Mouse (Mus musculus) MEL (cell line): ENCODE measurements around the gene Smug1. TPM values are rescaled to one million over a fixed set of nuclear protein-coding genes. Genes with fewer than 3 reads are reported as not detected.

Experiments used
- DNase-seq: peaks from one replicate; pipeline ENCODE4 v3.0.0; 2011; ENCODE audit warnings: low read depth, low spot score
- H3K27ac ChIP-seq: 2 replicates; pipeline ENCODE4 v1.5.1; 2012; ENCODE audit warnings: low read depth, mild to moderate bottlenecking, control low read depth, low read length, moderate library complexity; ENCODE audit not compliant: control insufficient read depth
- H3K27me3 ChIP-seq, 2 experiments: fragments of 150-350 bp in 1 of 2; sonication (generic) in 1 of 2; 2 replicates each; pipeline ENCODE4 v1.6.1; 2012; ENCODE audit warnings: low read length in 2 of 2, mild to moderate bottlenecking in 2 of 2, improper control_type of control experiment in 1 of 2, moderate library complexity in 1 of 2; ENCODE audit not compliant: insufficient read depth in 2 of 2, control insufficient read depth in 1 of 2
- H3K36me3 ChIP-seq, 2 experiments: 2 replicates each; pipeline ENCODE4 v1.6.1; 2012 to 2014; ENCODE audit warnings: low read length in 2 of 2, improper control_type of control experiment in 1 of 2, inconsistent platforms in 1 of 2, mild to moderate bottlenecking in 1 of 2; ENCODE audit not compliant: insufficient read depth in 2 of 2, control insufficient read depth in 1 of 2
- H3K4me1 ChIP-seq, 2 experiments: fragments of 150-350 bp in 1 of 2; sonication (generic) in 1 of 2; 2 replicates each; pipeline ENCODE4 v1.6.1; 2012; ENCODE audit warnings: low read length in 2 of 2, improper control_type of control experiment in 1 of 2, mild to moderate bottlenecking in 1 of 2; ENCODE audit not compliant: insufficient read depth in 2 of 2, control insufficient read depth in 1 of 2
- H3K4me3 ChIP-seq, 2 experiments: fragments of 150-350 bp in 1 of 2; sonication (generic) in 1 of 2; 2 replicates each; pipeline ENCODE4 v1.5.1; 2012; ENCODE audit warnings: low read depth in 2 of 2, low read length in 2 of 2, mild to moderate bottlenecking in 2 of 2, moderate library complexity in 2 of 2, control low read depth in 1 of 2, improper control_type of control experiment in 1 of 2; ENCODE audit not compliant: control insufficient read depth in 1 of 2, insufficient read depth in 1 of 2
- H3K79me2 ChIP-seq: 2 replicates; pipeline ENCODE4 v1.6.1; 2012; ENCODE audit warnings: mild to moderate bottlenecking, low read length, moderate library complexity; ENCODE audit not compliant: control insufficient read depth, poor library complexity, insufficient read depth
- H3K9ac ChIP-seq: 2 replicates; pipeline ENCODE4 v1.6.1; 2012; ENCODE audit warnings: low read depth, mild to moderate bottlenecking, control low read depth, low read length, moderate library complexity; ENCODE audit not compliant: control insufficient read depth, poor library complexity, severe bottlenecking
- H3K9me3 ChIP-seq: fragments of 150-350 bp; sonication (generic); replicated peaks from 2 replicates; pipeline ENCODE4 v1.6.1; 2012; ENCODE audit warnings: mild to moderate bottlenecking, low read length, improper control_type of control experiment, moderate library complexity; ENCODE audit not compliant: insufficient read depth
- CTCF ChIP-seq, 3 experiments: IDR thresholded peaks in 2 of 3; conservative IDR thresholded peaks in 1 of 3; 2 replicates each; pipeline ENCODE4 v1.5.1; 2011 to 2012; ENCODE audit warnings: low read length in 3 of 3, low read depth in 2 of 3, mild to moderate bottlenecking in 2 of 3, improper control_type of control experiment in 1 of 3, inconsistent platforms in 1 of 3, mixed read lengths in 1 of 3, moderate library complexity in 1 of 3; ENCODE audit not compliant: control insufficient read depth in 1 of 3, insufficient read depth in 1 of 3, poor library complexity in 1 of 3, severe bottlenecking in 1 of 3
- E2F4 ChIP-seq: IDR thresholded peaks from 2 replicates; pipeline ENCODE4 v1.6.1; 2011; ENCODE audit warnings: low read depth, low read length, improper control_type of control experiment, borderline replicate concordance
- ELF1 ChIP-seq: IDR thresholded peaks from 2 replicates; pipeline ENCODE4 v1.6.1; 2014; ENCODE audit warnings: low read depth, mild to moderate bottlenecking, inconsistent platforms, low read length, improper control_type of control experiment, moderate library complexity
- EP300 ChIP-seq, 2 experiments: IDR thresholded peaks; 2 replicates each; pipeline ENCODE4 v1.6.1; 2011; ENCODE audit warnings: improper control_type of control experiment in 2 of 2, low read length in 2 of 2, low read depth in 1 of 2, mild to moderate bottlenecking in 1 of 2
- ETS1 ChIP-seq: IDR thresholded peaks from 2 replicates; pipeline ENCODE4 v1.6.1; 2012; ENCODE audit warnings: low read depth, mild to moderate bottlenecking, inconsistent platforms, low read length, improper control_type of control experiment, moderate library complexity
- GATA1 ChIP-seq: IDR thresholded peaks from 2 replicates; pipeline ENCODE4 v1.6.1; 2011; ENCODE audit warnings: low read depth, low read length, improper control_type of control experiment
- HCFC1 ChIP-seq: IDR thresholded peaks from 2 replicates; pipeline ENCODE4 v1.6.1; 2012; ENCODE audit warnings: low read depth, mild to moderate bottlenecking, inconsistent platforms, low read length, improper control_type of control experiment, moderate library complexity
- KAT2A ChIP-seq: conservative IDR thresholded peaks from 2 replicates; pipeline ENCODE4 v1.6.1; 2012; ENCODE audit warnings: low read depth, low read length, improper control_type of control experiment, inconsistent platforms
- MAFK ChIP-seq: IDR thresholded peaks from 2 replicates; pipeline ENCODE4 v1.6.1; 2011; ENCODE audit warnings: low read depth, mild to moderate bottlenecking, low read length, improper control_type of control experiment, borderline replicate concordance
- MAX ChIP-seq: IDR thresholded peaks from 2 replicates; pipeline ENCODE4 v1.6.1; 2011; ENCODE audit warnings: low read length, improper control_type of control experiment
- MAZ ChIP-seq: IDR thresholded peaks from 2 replicates; pipeline ENCODE4 v1.6.1; 2012; ENCODE audit warnings: low read depth, mild to moderate bottlenecking, inconsistent platforms, low read length, improper control_type of control experiment
- MXI1 ChIP-seq: IDR thresholded peaks from 2 replicates; pipeline ENCODE4 v1.6.1; 2011; ENCODE audit warnings: mild to moderate bottlenecking, low read depth, low read length, improper control_type of control experiment
- MYB ChIP-seq: IDR thresholded peaks from 2 replicates; pipeline ENCODE4 v1.6.1; 2011; ENCODE audit warnings: mild to moderate bottlenecking, low read depth, low read length, improper control_type of control experiment
- NELFE ChIP-seq: IDR thresholded peaks from 2 replicates; pipeline ENCODE4 v1.6.1; 2011; ENCODE audit warnings: low read depth, low read length, improper control_type of control experiment
- NRF1 ChIP-seq: IDR thresholded peaks from 2 replicates; pipeline ENCODE4 v1.6.1; 2014; ENCODE audit warnings: low read depth, mild to moderate bottlenecking, inconsistent platforms, low read length, improper control_type of control experiment, moderate library complexity; ENCODE audit not compliant: poor library complexity, insufficient read depth, severe bottlenecking
- POLR2A ChIP-seq, 2 experiments: IDR thresholded peaks; 2 replicates each; pipeline ENCODE4 v1.6.1; 2011 to 2012; ENCODE audit warnings: low read length in 2 of 2, mild to moderate bottlenecking in 2 of 2, control low read depth in 1 of 2, improper control_type of control experiment in 1 of 2, low read depth in 1 of 2, moderate library complexity in 1 of 2; ENCODE audit not compliant: control insufficient read depth in 1 of 2, insufficient read depth in 1 of 2, poor library complexity in 1 of 2
- POLR2AphosphoS2 ChIP-seq: IDR thresholded peaks from 2 replicates; pipeline ENCODE4 v1.6.1; 2011; ENCODE audit warnings: low read length, improper control_type of control experiment
- SIN3A ChIP-seq: IDR thresholded peaks from 2 replicates; pipeline ENCODE4 v1.6.1; 2012; ENCODE audit warnings: low read length, improper control_type of control experiment, inconsistent platforms
- TBP ChIP-seq: IDR thresholded peaks from 2 replicates; pipeline ENCODE4 v1.8.0; 2011; ENCODE audit warnings: low read depth, low read length, improper control_type of control experiment
- USF2 ChIP-seq, 2 experiments: IDR thresholded peaks; 2 replicates each; pipeline ENCODE4 v1.6.1; 2011 to 2012; ENCODE audit warnings: improper control_type of control experiment in 2 of 2, low read length in 2 of 2, borderline replicate concordance in 1 of 2, inconsistent platforms in 1 of 2, low read depth in 1 of 2, mild to moderate bottlenecking in 1 of 2; ENCODE audit not compliant: insufficient read depth in 1 of 2
- ZNF384 ChIP-seq: IDR thresholded peaks from 2 replicates; pipeline ENCODE4 v1.6.1; 2012; ENCODE audit warnings: low read depth, mild to moderate bottlenecking, inconsistent platforms, low read length, improper control_type of control experiment
- polyA plus RNA-seq, 2 experiments: library from polyadenylated mRNA; stranded (reverse) in 1 of 2; unstranded in 1 of 2; fragments of >175 nt in 1 of 2; fragments of >200 nt in 1 of 2; gene quantifications; 2 replicates each; pipeline versions ENCODE4 v1.2.1 to v1.2.4; 2012; ENCODE audit warnings: low replicate concordance in 2 of 2, low read depth in 1 of 2; ENCODE audit not compliant: insufficient read length in 2 of 2, insufficient read depth in 1 of 2, missing spikeins in 1 of 2
- total RNA-seq: library from RNA; depleted of rRNA; stranded (reverse); fragments of 300-350 nt; gene quantifications from 2 replicates; pipeline ENCODE4 v1.2.3, GENCODE M21; 2012

Smug1 gene
- total and polyA plus RNA-seq, 3 experiments: 4.6 to 5.2 TPM; not detected in 1

DNA sequence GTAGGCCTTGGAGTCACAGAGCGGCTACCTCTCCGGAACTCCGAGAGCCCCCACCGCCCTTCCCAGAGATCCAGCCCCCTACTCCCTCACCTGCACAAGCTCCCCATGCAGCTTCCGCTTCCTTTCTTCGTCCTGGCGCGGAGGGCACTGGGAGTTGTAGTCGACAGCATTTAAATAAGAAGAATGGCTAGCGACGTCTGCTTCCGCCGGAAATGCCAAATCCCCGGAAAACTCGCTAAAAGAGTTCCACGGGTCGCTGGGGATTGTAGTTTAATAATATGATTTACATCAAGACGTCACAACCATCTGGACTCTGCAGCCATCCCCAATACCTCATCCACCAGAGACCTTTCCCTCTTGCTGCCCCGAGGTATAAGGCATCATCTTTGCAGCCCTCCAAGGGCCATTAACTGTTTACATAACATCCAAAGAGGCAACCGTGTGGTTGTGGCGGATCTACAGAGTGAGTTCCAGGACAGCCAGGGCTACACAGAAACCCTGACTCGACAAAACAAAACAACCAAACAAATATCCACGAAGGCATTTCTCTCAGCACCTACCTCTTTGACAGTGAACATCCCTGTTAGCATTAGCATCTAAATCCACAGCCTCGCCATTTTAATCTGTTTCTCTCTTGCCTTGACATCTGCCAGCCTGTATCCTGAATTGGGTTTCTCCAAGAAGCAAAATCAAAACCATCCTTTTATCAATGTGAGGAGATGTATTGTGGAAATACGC, 3.5 kb downstream of the Smug1 start:
- Histone ChIP-seq H3K27me3 (no peaks in the 10 kb centered on the region), H3K79me2 (peaks cover 2% of the 10 kb centered on the region; the same call in 1 of the 2 replicates), H3K9ac (peak overlapping the region; percentile 86), H3K36me3 (peaks cover 0 to 4% of the 10 kb centered on the region in 2 experiments; a peak in 1 of 4 replicates), H3K4me3 (peak overlapping the region; percentile 83 to 97), H3K27ac (no peak overlapping the region; the same call in 1 of the 2 replicates), H3K9me3 (no peaks in the 10 kb centered on the region), H3K4me1 (peaks cover 2 to 8% of the 10 kb centered on the region in 2 experiments; a peak in 3 of 4 replicates)
- DNase-seq: peak; percentile 92
- peak; percentile 27; the same call in 1 of the 2 replicates for TF ChIP-seq POLR2AphosphoS2
- TF ChIP-seq HCFC1: peak; percentile 97
- TF ChIP-seq MXI1: peak; percentile 44
- TF ChIP-seq ETS1: no peak
- TF ChIP-seq KAT2A: peak; percentile 93
- TF ChIP-seq ELF1: peak; percentile 95
- TF ChIP-seq SIN3A: peak; percentile 65
- TF ChIP-seq MAZ: peak; percentile 34; the same call in 1 of the 2 replicates
- TF ChIP-seq EP300 (IDR thresholded peaks at IDR 0.05; ENCODE audit: low read depth in 1 of 2, low read length in 2 of 2): no peak
- TF ChIP-seq MAFK: 0 out of 2 replicates have a peak, but pooled peaks have one; percentile 32
- TF ChIP-seq TBP: peak; percentile 49; the same call in 1 of the 2 replicates
- no peak for TF ChIP-seq MAX
- peak in 1 of 2 experiments; percentile 59; a peak in 1 of 4 replicates for TF ChIP-seq POLR2A (IDR thresholded peaks at IDR 0.05; ENCODE audit: control insufficient read depth in 1 of 2, insufficient read depth in 1 of 2, low read depth in 1 of 2, low read length in 2 of 2, poor library complexity in 1 of 2)
- TF ChIP-seq, all 39 proteins: peak for 10

DNA sequence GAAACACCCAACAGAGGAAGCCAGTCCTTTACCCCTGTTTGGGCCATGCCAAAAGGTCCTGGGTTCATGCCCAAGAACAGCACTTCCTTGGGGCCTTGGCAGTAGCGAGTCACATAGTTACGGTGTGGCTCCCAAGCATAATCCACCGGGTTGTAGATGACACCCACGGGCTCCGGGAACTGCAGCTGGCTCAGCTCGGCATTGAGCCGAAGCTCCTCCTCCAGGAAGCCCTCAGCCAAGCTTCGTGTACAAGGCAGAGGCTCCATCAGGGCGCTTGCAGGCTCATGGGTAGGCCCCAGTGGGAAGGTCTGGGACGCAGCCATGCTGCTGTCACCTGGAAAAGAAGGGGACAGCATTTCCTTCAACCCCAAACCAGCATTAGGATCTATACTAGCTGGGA, 9.3 kb downstream of the Smug1 start:
- H3K79me2 ChIP-seq: no peaks in the 10 kb centered on the region; the same call in 1 of the 2 replicates
- no peaks in the 10 kb centered on the region for H3K9me3 ChIP-seq
- no peak overlapping the region for H3K9ac ChIP-seq
- TF ChIP-seq NELFE: no peak
- TF ChIP-seq NRF1: no peak
- TF ChIP-seq USF2 (IDR thresholded peaks at IDR 0.05; ENCODE audit: borderline replicate concordance in 1 of 2, insufficient read depth in 1 of 2, low read depth in 1 of 2, low read length in 2 of 2): no peak
- no peak for TF ChIP-seq ZNF384
- no peak for TF ChIP-seq GATA1
- TF ChIP-seq HCFC1: no peak
- no peak for TF ChIP-seq CTCF (IDR thresholded peaks at IDR 0.05 in 2 of 3, conservative IDR thresholded peaks at IDR 0.05 in 1 of 3; ENCODE audit: control insufficient read depth in 1 of 3, insufficient read depth in 1 of 3, low read depth in 2 of 3, low read length in 3 of 3, poor library complexity in 1 of 3, severe bottlenecking in 1 of 3)
- TF ChIP-seq MYB: no peak
- no peak for TF ChIP-seq ETS1
- TF ChIP-seq E2F4: no peak
- peaks cover 2 to 15% of the 10 kb centered on the region in 2 experiments; a peak in 3 of 4 replicates for H3K4me1 ChIP-seq
- H3K4me3 ChIP-seq: no peak overlapping the region
- no peak for DNase-seq
- H3K36me3 ChIP-seq: peaks cover 0 to 11% of the 10 kb centered on the region in 2 experiments; a peak in 2 of 4 replicates
- H3K27ac ChIP-seq: no peak overlapping the region
- no peaks in the 10 kb centered on the region for H3K27me3 ChIP-seq
